Mouse (Mus musculus): ENCODE measurements at regions not wholly inside any gene's neighbourhood (a gene's known extent, or its start where the extent isn't known, plus 50 kb on each side); places are given as distances from the start of the nearest gene placed in this dataset.

DNA sequence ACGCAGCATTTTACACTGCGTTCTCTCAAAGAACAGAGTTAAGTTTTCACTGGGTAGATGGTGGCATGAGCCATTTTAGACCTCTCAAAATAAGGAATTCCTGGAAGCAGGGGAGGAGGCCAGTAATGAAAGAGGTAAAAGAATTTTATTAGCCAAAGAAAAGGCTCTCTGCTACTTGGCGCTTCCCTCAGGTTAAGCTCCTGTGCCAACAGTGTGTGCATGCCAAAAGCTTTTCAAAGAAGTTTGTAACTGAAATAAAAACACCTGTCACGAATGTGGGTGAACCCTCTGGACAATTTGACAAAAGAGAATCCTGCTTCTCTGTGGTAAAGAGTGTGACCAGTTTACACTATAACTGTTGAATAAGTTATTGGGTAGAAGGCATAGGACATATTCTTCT lies 195.6 kb downstream of the Col12a1 start:
- no peak for TF ChIP-seq CTCF (IDR thresholded peaks at IDR 0.05; ENCODE audit: borderline replicate concordance, control insufficient read depth, extremely low read depth, insufficient read depth, low read length, poor library complexity)
- TF ChIP-seq POLR2A (IDR thresholded peaks at IDR 0.05; ENCODE audit: control insufficient read depth, extremely low read depth, insufficient read depth, low read length, poor library complexity): no peak
